Mouse (Mus musculus): ENCODE measurements around the gene Prrc2b.

DNA sequence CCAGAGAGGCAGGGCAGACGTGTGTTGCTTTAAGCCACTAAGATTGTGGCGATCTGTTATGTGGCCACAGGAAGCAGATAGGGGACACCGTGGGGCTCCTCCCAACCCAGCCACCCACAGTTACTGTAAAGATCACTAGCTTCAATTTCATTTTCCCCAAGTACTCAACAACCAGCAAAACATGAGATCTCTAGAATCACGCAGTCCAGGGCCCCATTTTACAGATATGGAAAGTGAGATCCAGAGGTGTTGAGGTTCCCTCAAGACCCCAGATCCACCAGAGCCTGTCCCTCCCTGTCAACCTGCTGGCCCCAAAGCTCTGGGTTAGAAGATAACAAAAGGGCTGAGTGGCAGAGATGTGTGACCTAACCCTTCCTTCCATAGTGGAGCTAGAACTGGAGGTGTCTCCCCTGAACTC, 35.0 kb upstream of the Prrc2b start:
- no peak for TF ChIP-seq POLR2A (IDR thresholded peaks at IDR 0.05; ENCODE audit: low read depth, low read length)
- TF ChIP-seq CTCF (conservative IDR thresholded peaks at IDR 0.05; ENCODE audit: insufficient read depth, insufficient read length, low read depth, low read length): no peak

Measured in kidney, adult 2 months (tissue).